Mouse (Mus musculus): Measurements from ENCODE around the gene Adgra1. TPM values are rescaled to one million over a fixed set of nuclear protein-coding genes. Genes with fewer than 3 reads are reported as not detected.

The Adgra1 gene
- total and polyA plus RNA-seq, 2 experiments from 2014 or later, result 0.12 TPM; not detected in 1

DNA sequence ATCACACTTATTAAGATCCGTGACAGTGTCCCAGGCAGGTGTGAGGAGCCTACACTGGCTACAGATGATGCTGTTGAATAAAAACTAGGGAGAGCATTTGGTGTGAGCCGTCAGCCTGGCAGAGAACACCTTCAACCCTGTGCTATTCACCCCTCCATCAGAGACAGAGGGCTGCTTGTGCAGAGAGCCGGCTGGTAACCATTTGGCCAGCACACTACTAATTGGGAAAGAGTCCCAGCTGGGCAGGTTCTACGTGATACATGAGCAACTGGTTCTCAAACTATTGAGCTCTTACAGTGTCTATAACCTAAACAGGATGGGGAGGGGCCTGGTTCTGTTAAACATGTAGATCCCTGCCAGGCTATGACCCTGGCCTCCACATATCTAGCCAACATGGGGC, 84.3 kb downstream of the Adgra1 start:
- no peak for DNase-seq (ENCODE audit: low spot score)
- Histone ChIP-seq H3K36me3 (replicated peaks; ENCODE audit: control insufficient read depth, insufficient read depth, low read length) (no peaks in the 10 kb centered on the region), H3K9me3 (replicated peaks; ENCODE audit: control insufficient read depth, low read length) (no peaks in the 10 kb centered on the region), H3K4me2 (ENCODE audit: low read depth, low read length) (no peak overlapping the region), H3K4me1 (ENCODE audit: control insufficient read depth, insufficient read depth) (no peaks in the 10 kb centered on the region), H3K27me3 (ENCODE audit: control insufficient read depth, insufficient read depth, low read length) (peaks cover 43% of the 10 kb centered on the region), H3K9ac (replicated peaks; ENCODE audit: low read depth, low read length) (no peak overlapping the region), H3K27ac (ENCODE audit: low read depth) (no peak overlapping the region), H3K4me3 (ENCODE audit: low read depth, low read length) (no peak overlapping the region)
- no peak for TF ChIP-seq CTCF (IDR thresholded peaks at IDR 0.05; ENCODE audit: low read depth)
- TF ChIP-seq EP300 (IDR thresholded peaks at IDR 0.05; ENCODE audit: low read depth), result no peak
- 71% methylated on average over 4 of the region's 4 CpGs for WGBS
- ATAC-seq (ENCODE audit: insufficient read depth, low read depth), result no peak

Other genes starting within 250 kb of the Adgra1 start
- gene Cfap46, start 150.4 kb upstream of the Adgra1 start, total RNA-seq (2014; rRNA removed; ENCODE audit: low replicate concordance), result not detected in 2 replicates
- gene Cfap46, start 150.4 kb upstream of the Adgra1 start, polyA plus RNA-seq (2015; fragmentation: Nextera tagmentation; extraction: Ambion mirVana), result 0.21 TPM in 1 of 2 replicates, not detected in the other
- gene Kndc1, start 60.5 kb downstream of the Adgra1 start, total RNA-seq (2014; rRNA removed; ENCODE audit: low replicate concordance), result 0.23 TPM in 1 of 2 replicates, not detected in the other
- gene Kndc1, start 60.5 kb downstream of the Adgra1 start, polyA plus RNA-seq (2015; fragmentation: Nextera tagmentation; extraction: Ambion mirVana), result 0.08 TPM in 1 of 2 replicates, not detected in the other
- not detected in 2 replicates for gene Utf1, start 109.6 kb downstream of the Adgra1 start, total RNA-seq (2014; rRNA removed; ENCODE audit: low replicate concordance)
- gene Utf1, start 109.6 kb downstream of the Adgra1 start, polyA plus RNA-seq (2015; fragmentation: Nextera tagmentation; extraction: Ambion mirVana), result not detected in 2 replicates
- not detected in 2 replicates for gene 6430531B16Rik, start 144.6 kb downstream of the Adgra1 start, total RNA-seq (2014; rRNA removed; ENCODE audit: low replicate concordance)
- 0.23 TPM in 1 of 2 replicates, not detected in the other for gene 6430531B16Rik, start 144.6 kb downstream of the Adgra1 start, polyA plus RNA-seq (2015; fragmentation: Nextera tagmentation; extraction: Ambion mirVana)
- 5.4 and 83.4 TPM in 2 replicates for gene Adam8, start 158.4 kb downstream of the Adgra1 start, total RNA-seq (2014; rRNA removed; ENCODE audit: low replicate concordance)
- 0.31 and 1.2 TPM in 2 replicates for gene Adam8, start 158.4 kb downstream of the Adgra1 start, polyA plus RNA-seq (2015; fragmentation: Nextera tagmentation; extraction: Ambion mirVana)
- gene Zfp511, start 202.2 kb downstream of the Adgra1 start, total RNA-seq (2014; rRNA removed; ENCODE audit: low replicate concordance), result 23.6 and 44.3 TPM in 2 replicates
- 22.9 and 23.9 TPM in 2 replicates for gene Zfp511, start 202.2 kb downstream of the Adgra1 start, polyA plus RNA-seq (2015; fragmentation: Nextera tagmentation; extraction: Ambion mirVana)
- 28.2 and 53.1 TPM in 2 replicates for gene Tubgcp2, start 202.5 kb downstream of the Adgra1 start, total RNA-seq (2014; rRNA removed; ENCODE audit: low replicate concordance)
- gene Tubgcp2, start 202.5 kb downstream of the Adgra1 start, polyA plus RNA-seq (2015; fragmentation: Nextera tagmentation; extraction: Ambion mirVana), result 21.8 and 24.5 TPM in 2 replicates
- not detected in 2 replicates for gene Msx3, start 214.9 kb downstream of the Adgra1 start, total RNA-seq (2014; rRNA removed; ENCODE audit: low replicate concordance)
- not detected in 2 replicates for gene Msx3, start 214.9 kb downstream of the Adgra1 start, polyA plus RNA-seq (2015; fragmentation: Nextera tagmentation; extraction: Ambion mirVana)
- 1.9 and 4.1 TPM in 2 replicates for gene Caly, start 248.4 kb downstream of the Adgra1 start, total RNA-seq (2014; rRNA removed; ENCODE audit: low replicate concordance)
- 0.40 and 0.70 TPM in 2 replicates for gene Caly, start 248.4 kb downstream of the Adgra1 start, polyA plus RNA-seq (2015; fragmentation: Nextera tagmentation; extraction: Ambion mirVana)

Data from heart, postnatal 0 days (tissue).